Mouse (Mus musculus) hindbrain, embryonic 16.5 days (tissue): ENCODE measurements around the gene Ap3b2. TPM values are rescaled to one million over a fixed set of nuclear protein-coding genes. Genes with fewer than 3 reads are reported as not detected.

Experiments used
- ATAC-seq: fragments of 200-750 bp; cut with Nextera tagmentation; 2 replicates; pipeline ENCODE4 v1.8.0; 2017; ENCODE audit warnings: moderate TSS enrichment, moderate library complexity
- H3K27ac ChIP-seq: fragments of 300-500 bp; sonication (generic); 2 replicates; pipeline ENCODE4 v1.5.1; 2014; ENCODE audit warnings: low read depth, mild to moderate bottlenecking, control low read depth, low read length, moderate library complexity
- H3K27me3 ChIP-seq: fragments of 300-500 bp; sonication (generic); replicated peaks from 2 replicates; pipeline ENCODE4 v1.6.1; 2014; ENCODE audit warnings: low read length; ENCODE audit not compliant: control insufficient read depth, insufficient read depth
- H3K36me3 ChIP-seq: fragments of 300-500 bp; sonication (generic); 2 replicates; pipeline ENCODE4 v1.6.1; 2014; ENCODE audit warnings: mild to moderate bottlenecking, low read length, moderate library complexity, mixed read lengths; ENCODE audit not compliant: control insufficient read depth, insufficient read depth
- H3K4me1 ChIP-seq: fragments of 300-500 bp; sonication (generic); 2 replicates; pipeline ENCODE4 v1.6.1; 2014; ENCODE audit warnings: low read depth, low read length; ENCODE audit not compliant: control insufficient read depth, insufficient read depth
- H3K4me2 ChIP-seq: fragments of 300-500 bp; sonication (generic); 2 replicates; pipeline ENCODE4 v1.6.1; 2014; ENCODE audit warnings: mild to moderate bottlenecking, low read length, control low read depth, moderate library complexity
- H3K4me3 ChIP-seq: fragments of 300-500 bp; sonication (generic); 2 replicates; pipeline ENCODE4 v1.5.1; 2014; ENCODE audit warnings: mild to moderate bottlenecking, low read length, control low read depth, moderate library complexity
- H3K9ac ChIP-seq: fragments of 300-500 bp; sonication (generic); 2 replicates; pipeline ENCODE4 v1.6.1; 2014; ENCODE audit warnings: low read depth, mild to moderate bottlenecking, control low read depth, low read length, moderate library complexity
- H3K9me3 ChIP-seq: fragments of 300-500 bp; sonication (generic); 2 replicates; pipeline ENCODE4 v1.6.1; 2014; ENCODE audit warnings: mild to moderate bottlenecking, low read length, moderate library complexity; ENCODE audit not compliant: control insufficient read depth
- WGBS: fragments of 180-500 bp; shearing (Covaris S2); extraction: QIAGEN DNeasy Blood & Tissue Kit; methylation state at CpG from one replicate; pipeline ENCODE4 v1.1.7; 2014; 5-methylcytosine and 5-hydroxymethylcytosine counted together
- polyA plus RNA-seq: library from polyadenylated mRNA; unstranded; fragments of >200 nt; fragmentation: Nextera tagmentation; extraction: Ambion mirVana; gene quantifications from 2 replicates; pipeline ENCODE4 v1.2.1, GENCODE M21; 2015

Ap3b2 gene
- polyA plus RNA-seq, result 149 and 164 TPM in 2 replicates

DNA sequence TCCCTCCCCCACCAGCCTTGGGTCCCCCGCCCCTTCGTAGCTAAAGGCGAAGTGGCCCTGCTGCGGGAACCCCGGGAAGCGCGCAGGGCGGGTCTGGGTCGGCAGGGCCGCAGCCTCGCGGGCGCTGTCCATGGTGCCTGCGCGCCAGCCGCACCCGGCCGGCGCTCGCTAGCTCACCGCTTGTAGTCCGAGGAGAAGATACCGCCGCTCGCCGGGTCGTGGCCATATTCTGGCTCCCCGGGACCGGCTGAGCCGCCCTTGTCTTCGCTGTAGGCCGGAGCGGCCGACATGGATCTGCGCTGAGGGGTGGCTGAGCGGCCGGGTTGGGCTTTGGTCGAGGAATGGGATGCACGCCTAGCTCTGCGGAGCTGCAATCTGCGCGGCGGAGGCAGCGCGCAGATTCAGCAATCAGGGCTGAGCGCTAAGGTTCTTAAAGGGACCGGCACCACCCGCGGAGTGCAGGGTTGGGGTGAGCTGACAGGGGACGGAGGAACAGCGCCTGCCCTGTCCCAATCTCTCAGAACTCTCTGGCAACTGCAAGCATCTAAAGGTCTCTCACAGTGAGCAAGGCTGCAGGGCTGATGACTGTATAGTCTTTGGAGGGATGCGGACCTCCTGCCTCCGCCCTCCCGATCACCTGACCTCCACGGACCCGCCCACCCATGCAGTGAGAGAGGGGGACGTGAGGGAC lies at the start of gene Ap3b2:
Gene Ap3b2 (minus strand): TSS at position 595 of the 691 bp plus-strand sequence.
- H3K27ac ChIP-seq, result peak within 1 kb of the TSS; percentile 98
- ATAC-seq, result peak; percentile 95
- peak within 1 kb of the TSS; percentile 68 for H3K4me2 ChIP-seq
- peak within 1 kb of the TSS; percentile 94 for H3K9ac ChIP-seq
- no peaks in the 10 kb centered on the region for H3K36me3 ChIP-seq
- no peaks in the 10 kb centered on the region for H3K27me3 ChIP-seq
- WGBS, result under 1% methylated on average over 56 of the region's 57 CpGs
- no peaks in the 10 kb centered on the region for H3K9me3 ChIP-seq
- H3K4me3 ChIP-seq, result peak within 1 kb of the TSS; percentile 85
- H3K4me1 ChIP-seq, result peaks cover 11% of the 10 kb centered on the region

- H3K4me1 ChIP-seq, result no peaks in the 10 kb centered on the region
- ATAC-seq, result no peak
- no peaks in the 10 kb centered on the region for H3K27me3 ChIP-seq
- 85% methylated on average over 8 of the region's 8 CpGs for WGBS
- H3K4me2 ChIP-seq, result no peak overlapping the region
- no peak overlapping the region for H3K27ac ChIP-seq
- H3K4me3 ChIP-seq, result no peak overlapping the region
- no peak overlapping the region for H3K9ac ChIP-seq
- H3K9me3 ChIP-seq, result no peaks in the 10 kb centered on the region
- H3K36me3 ChIP-seq, result no peaks in the 10 kb centered on the region
Measured at GRCm38 (mm10) chr7:81542934-81543333, 49.2 kb upstream of the Ap3b2 start.

DNA sequence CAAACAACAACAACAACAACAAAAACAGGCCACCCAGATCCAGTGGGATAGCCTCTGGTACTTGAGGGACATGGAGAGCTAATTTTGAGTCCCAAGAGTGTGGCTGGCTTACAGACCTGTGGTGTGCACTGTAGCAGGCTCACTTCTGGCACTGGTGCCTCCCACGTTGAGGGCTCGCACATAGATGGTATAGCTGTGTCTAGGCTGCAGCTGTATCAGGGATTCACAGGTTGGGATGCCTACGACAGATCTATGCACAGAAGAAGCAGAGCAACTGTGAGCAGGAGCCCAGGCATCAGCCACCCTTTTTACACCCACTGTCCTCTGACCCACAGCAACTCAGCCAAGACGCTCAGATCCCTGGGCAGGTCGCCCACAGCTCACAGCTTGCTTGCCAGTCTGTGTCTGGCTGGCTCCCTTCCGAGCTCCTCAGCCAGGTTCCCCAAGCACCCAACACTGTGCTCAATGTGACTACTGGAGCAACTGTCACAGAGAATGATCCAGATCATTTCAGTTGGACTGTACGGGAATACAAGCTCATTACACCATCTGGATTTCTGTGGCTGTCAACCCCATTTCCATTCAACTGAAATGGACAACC lies 48.3 kb upstream of the Ap3b2 start:
- WGBS, result 90% methylated on average over 7 of the region's 7 CpGs
- H3K4me1 ChIP-seq, result no peaks in the 10 kb centered on the region
- no peak for ATAC-seq

DNA sequence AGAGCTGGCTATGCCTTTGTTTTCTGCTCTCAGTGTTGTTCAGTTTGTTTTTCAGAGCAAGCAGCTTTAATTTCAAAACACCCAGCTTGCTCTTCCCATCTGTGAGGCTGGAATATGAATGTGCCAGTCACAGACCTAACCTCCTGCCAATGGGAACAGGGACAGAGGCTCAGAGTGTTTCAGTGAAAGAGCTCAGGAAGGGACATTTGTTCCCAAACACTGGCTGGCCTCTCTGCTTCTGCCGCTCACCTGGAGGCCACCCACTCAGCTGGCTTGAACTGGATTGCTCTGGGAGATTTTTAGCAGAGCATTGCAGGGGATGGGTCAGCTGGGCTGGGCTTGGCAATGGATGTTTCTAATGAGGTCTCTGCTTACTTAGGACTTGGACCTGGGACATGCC lies 47.3 kb upstream of the Ap3b2 start:
- Histone ChIP-seq H3K4me2 (no peak overlapping the region), H3K4me3 (no peak overlapping the region), H3K9ac (no peak overlapping the region), H3K4me1 (no peaks in the 10 kb centered on the region), H3K27ac (no peak overlapping the region), H3K36me3 (no peaks in the 10 kb centered on the region), H3K27me3 (no peaks in the 10 kb centered on the region), H3K9me3 (no peaks in the 10 kb centered on the region)
- ATAC-seq, result no peak
- 36% methylated on average over 1 of the region's 1 CpGs for WGBS

More for the DNA sequence above, 48.3 kb upstream of the Ap3b2 start:
- no peaks in the 10 kb centered on the region for H3K9me3 ChIP-seq
- H3K4me2 ChIP-seq, result no peak overlapping the region
- H3K27me3 ChIP-seq, result no peaks in the 10 kb centered on the region
- no peaks in the 10 kb centered on the region for H3K36me3 ChIP-seq
- no peak overlapping the region for H3K4me3 ChIP-seq
- no peak overlapping the region for H3K9ac ChIP-seq
- H3K27ac ChIP-seq, result no peak overlapping the region

DNA sequence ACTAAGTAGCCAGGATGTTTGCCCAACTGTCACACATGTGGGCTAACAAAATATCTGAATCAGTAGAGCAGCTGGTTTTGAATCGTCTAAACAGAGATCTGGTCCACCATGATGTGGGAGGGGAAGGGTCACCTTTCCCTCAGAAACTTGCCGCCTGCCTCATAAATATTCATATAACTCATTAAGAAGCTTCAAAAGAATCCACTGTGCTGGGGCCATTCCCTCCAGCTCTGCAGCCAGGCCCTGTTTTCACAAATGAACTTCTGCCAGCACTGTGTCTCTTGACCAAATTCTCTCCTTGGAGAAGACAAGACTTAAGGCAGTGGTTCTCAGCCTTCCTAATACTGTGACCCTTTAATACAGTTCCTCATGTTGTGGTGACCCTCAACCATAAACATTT lies 45.8 kb upstream of the Ap3b2 start:
- ATAC-seq, result no peak
- H3K36me3 ChIP-seq, result peaks cover 3% of the 10 kb centered on the region; the same call in 1 of the 2 replicates
- 8% methylated on average over 2 of the region's 2 CpGs for WGBS

GRCm38 (mm10) chr7:81538070-81538675 lies 44.4 kb upstream of the Ap3b2 start:
- H3K27me3 ChIP-seq, result no peaks in the 10 kb centered on the region
- ATAC-seq, result 0 out of 2 replicates have a peak, but pooled peaks have one; percentile 52
- WGBS, result 66% methylated on average over 2 of the region's 2 CpGs

More for the DNA sequence above, 45.8 kb upstream of the Ap3b2 start:
- Histone ChIP-seq H3K4me3 (no peak overlapping the region), H3K4me2 (no peak overlapping the region), H3K9ac (no peak overlapping the region), H3K27ac (no peak overlapping the region), H3K4me1 (no peaks in the 10 kb centered on the region), H3K9me3 (no peaks in the 10 kb centered on the region), H3K27me3 (no peaks in the 10 kb centered on the region)

DNA sequence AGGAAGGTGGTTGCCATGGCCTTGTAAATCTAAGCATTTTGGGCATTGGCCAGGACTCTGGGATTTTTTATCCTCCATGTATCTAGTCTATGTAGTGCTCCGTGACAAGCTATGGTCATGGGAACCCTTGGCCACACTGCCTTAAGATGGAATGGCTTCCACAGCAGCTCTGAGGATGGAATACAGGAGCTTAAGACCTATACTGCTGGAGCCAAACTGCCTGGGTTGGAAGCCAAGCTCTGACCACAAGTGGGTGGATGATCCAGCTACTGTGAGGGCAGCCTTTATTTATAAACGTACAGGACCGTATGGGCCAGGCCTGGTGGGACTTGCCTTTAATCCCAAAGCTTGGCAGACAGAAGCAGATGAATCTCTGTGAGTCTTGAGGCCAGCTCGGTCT lies 42.8 kb upstream of the Ap3b2 start:
- 93% methylated on average over 4 of the region's 4 CpGs for WGBS

More at GRCm38 (mm10) chr7:81538070-81538675, 44.4 kb upstream of the Ap3b2 start:
- Histone ChIP-seq H3K27ac (no peak overlapping the region), H3K4me3 (no peak overlapping the region), H3K9me3 (no peaks in the 10 kb centered on the region), H3K36me3 (peaks cover 13% of the 10 kb centered on the region), H3K4me1 (no peaks in the 10 kb centered on the region), H3K9ac (no peak overlapping the region), H3K4me2 (no peak overlapping the region)

DNA sequence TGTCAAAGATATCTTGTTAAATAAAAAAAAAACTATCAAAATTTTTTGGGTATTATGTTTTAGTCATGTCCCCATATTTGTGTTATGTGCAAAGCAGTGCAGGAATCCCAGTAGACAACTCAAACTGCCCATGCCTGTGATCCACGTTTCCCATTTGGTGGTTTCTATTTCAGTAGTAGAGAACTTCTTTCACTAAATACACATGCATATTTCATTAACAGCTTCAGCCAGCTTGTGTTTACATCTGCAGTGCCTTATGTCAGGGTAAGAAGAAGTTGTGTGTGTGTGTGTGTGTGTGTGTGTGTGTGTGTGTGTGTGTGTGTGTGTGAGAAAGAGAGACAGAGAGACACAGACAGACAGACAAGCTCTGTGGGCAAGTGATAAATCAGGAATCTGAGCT lies 37.7 kb upstream of the Ap3b2 start:
- H3K4me2 ChIP-seq, result no peak overlapping the region
- H3K27ac ChIP-seq, result no peak overlapping the region
- no peaks in the 10 kb centered on the region for H3K27me3 ChIP-seq
- no peaks in the 10 kb centered on the region for H3K4me1 ChIP-seq
- no peak for ATAC-seq
- H3K4me3 ChIP-seq, result no peak overlapping the region
- H3K9ac ChIP-seq, result no peak overlapping the region
- H3K9me3 ChIP-seq, result no peaks in the 10 kb centered on the region
- peaks cover 44% of the 10 kb centered on the region for H3K36me3 ChIP-seq
- 94% methylated on average over 1 of the region's 1 CpGs for WGBS

More for the DNA sequence above, 42.8 kb upstream of the Ap3b2 start:
- H3K4me1 ChIP-seq, result no peaks in the 10 kb centered on the region
- no peaks in the 10 kb centered on the region for H3K27me3 ChIP-seq
- no peak overlapping the region for H3K27ac ChIP-seq
- peaks cover 29% of the 10 kb centered on the region for H3K36me3 ChIP-seq
- H3K4me2 ChIP-seq, result no peak overlapping the region
- no peak for ATAC-seq
- no peaks in the 10 kb centered on the region for H3K9me3 ChIP-seq
- no peak overlapping the region for H3K9ac ChIP-seq
- H3K4me3 ChIP-seq, result no peak overlapping the region

DNA sequence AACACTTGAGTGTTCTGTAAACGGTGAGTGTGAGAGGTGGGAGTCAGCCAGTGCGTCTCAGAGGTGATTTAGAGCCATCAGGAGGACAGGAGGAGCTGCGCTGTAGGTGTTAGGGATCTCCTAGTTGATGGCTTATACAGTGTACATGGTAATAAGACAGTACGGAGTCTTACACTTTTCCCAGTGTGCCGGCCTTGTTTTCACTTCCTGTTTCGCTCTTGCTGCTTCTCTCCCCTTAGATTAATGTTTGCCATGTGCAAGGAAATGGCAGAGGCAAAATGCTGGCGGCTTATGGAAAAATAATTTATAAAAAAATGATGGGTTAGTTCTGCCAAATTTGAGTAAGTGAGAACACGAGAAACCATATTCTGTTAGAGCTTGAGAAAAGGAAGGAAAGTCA lies 35.2 kb upstream of the Ap3b2 start:
- ATAC-seq, result no peak
- peaks cover 38% of the 10 kb centered on the region for H3K36me3 ChIP-seq

More for the DNA sequence above, 35.2 kb upstream of the Ap3b2 start:
- Histone ChIP-seq H3K4me1 (peaks cover 11% of the 10 kb centered on the region), H3K27me3 (no peaks in the 10 kb centered on the region), H3K9me3 (no peaks in the 10 kb centered on the region), H3K9ac (no peak overlapping the region), H3K27ac (no peak overlapping the region), H3K4me3 (no peak overlapping the region), H3K4me2 (no peak overlapping the region)
- WGBS, result 96% methylated on average over 8 of the region's 8 CpGs
